Comparison of ENCODE assay signal across 26 mouse cellular contexts in the genomic region with DNA sequence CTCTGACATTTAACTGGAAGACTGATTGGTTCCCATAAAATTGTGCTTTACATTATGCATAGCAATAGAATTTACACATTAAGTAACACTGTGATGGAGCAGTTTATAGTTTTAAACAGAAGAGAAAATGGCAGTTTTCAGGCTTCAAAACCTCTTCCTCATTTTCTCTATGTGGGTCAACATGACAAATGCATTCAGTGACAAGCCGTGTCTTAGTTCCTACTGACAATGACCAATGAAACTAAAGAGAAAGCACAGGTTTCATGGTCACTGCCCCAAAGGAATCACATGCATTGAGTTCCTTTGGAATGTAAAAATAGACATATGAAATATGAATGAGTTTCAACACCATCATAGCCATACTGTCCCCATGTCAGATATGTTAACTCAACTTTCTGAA. TPM values are rescaled to one million over a fixed set of nuclear protein-coding genes. Genes with fewer than 3 reads are reported as not detected.
DNase-seq lines count a peak whose midpoint lies in the region; ATAC-seq lines count a peak whose summit lies in the region.
"Had no signal": no experiment of that assay in that cellular context is flagged by ENCODE, and none has a peak within 500 bp of the region (broad histone marks: within the 10 kb centered on the region; RNA-seq: fewer than 3 reads in every experiment).

No protein-coding gene starts in this region.

- no peak overlapping the region for H3K9ac ChIP-seq in midbrain, embryonic 13.5 days (replicated peaks)
- H3K9ac ChIP-seq: embryonic facial prominence, embryonic 13.5 days; embryonic facial prominence, embryonic 15.5 days; forebrain, embryonic 12.5 days; forebrain, embryonic 15.5 days; forebrain, postnatal 0 days had no signal

- H3K27ac ChIP-seq in macrophage: peak overlapping the region; percentile 33
- H3K27ac ChIP-seq in midbrain, embryonic 13.5 days: no peak overlapping the region
- H3K27ac ChIP-seq: embryonic facial prominence, embryonic 13.5 days; embryonic facial prominence, embryonic 15.5 days; forebrain, embryonic 10.5 days; forebrain, embryonic 12.5 days; forebrain, embryonic 15.5 days had no signal

- WGBS in macrophage (ENCODE audit: missing documents): 0% methylated on average over 1 of the region's 1 CpGs
- WGBS in midbrain, embryonic 13.5 days: 89% methylated on average over 1 of the region's 1 CpGs

- H3K79me2 ChIP-seq in macrophage (ENCODE audit: inconsistent target): no peaks in the 10 kb centered on the region

- ATAC-seq in common myeloid progenitor, adult 5-6 weeks (replicated peaks; ENCODE audit: low read depth, poor library complexity, severe bottlenecking): peak; percentile 60
- peak; percentile 86 for ATAC-seq in granulocyte monocyte progenitor cell, adult 5-6 weeks (replicated peaks; ENCODE audit: poor library complexity, severe bottlenecking)
- ATAC-seq in megakaryocyte progenitor cell, adult 5-6 weeks (replicated peaks; ENCODE audit: poor library complexity): peak; percentile 72
- ATAC-seq in midbrain, embryonic 13.5 days: no peak
- ATAC-seq: activated CD4-positive, CD25-positive, alpha-beta regulatory T cell, adult 4 months; forebrain, embryonic 15.5 days; forebrain, postnatal 0 days; Patski had no signal

- no peaks in the 10 kb centered on the region for H3K27me3 ChIP-seq in midbrain, embryonic 13.5 days
- H3K27me3 ChIP-seq: embryonic facial prominence, embryonic 13.5 days; embryonic facial prominence, embryonic 15.5 days; forebrain, embryonic 12.5 days; forebrain, embryonic 15.5 days; Patski had no signal

- H3K36me3 ChIP-seq in macrophage (ENCODE audit: inconsistent target): no peaks in the 10 kb centered on the region
- H3K36me3 ChIP-seq in midbrain, embryonic 13.5 days: no peaks in the 10 kb centered on the region
- H3K36me3 ChIP-seq: embryonic facial prominence, embryonic 13.5 days; embryonic facial prominence, embryonic 15.5 days; forebrain, embryonic 10.5 days; forebrain, embryonic 12.5 days; forebrain, embryonic 15.5 days had no signal

- no peak overlapping the region for H3K4me2 ChIP-seq in midbrain, embryonic 13.5 days (replicated peaks)
- H3K4me2 ChIP-seq: embryonic facial prominence, embryonic 13.5 days; embryonic facial prominence, embryonic 15.5 days; forebrain, embryonic 12.5 days; forebrain, embryonic 15.5 days had no signal

- H3K4me3 ChIP-seq in macrophage (ENCODE audit: inconsistent target): no peak overlapping the region
- no peak overlapping the region for H3K4me3 ChIP-seq in midbrain, embryonic 13.5 days (replicated peaks)
- H3K4me3 ChIP-seq: embryonic facial prominence, embryonic 13.5 days; embryonic facial prominence, embryonic 15.5 days; erythroblast, embryonic 14.5 days; forebrain, embryonic 10.5 days; forebrain, embryonic 12.5 days; forebrain, embryonic 15.5 days had no signal

- no peaks in the 10 kb centered on the region for H3K9me3 ChIP-seq in midbrain, embryonic 13.5 days
- H3K9me3 ChIP-seq: embryonic facial prominence, embryonic 13.5 days; embryonic facial prominence, embryonic 15.5 days; forebrain, embryonic 10.5 days; forebrain, embryonic 12.5 days; forebrain, embryonic 15.5 days had no signal

- H3K4me1 ChIP-seq in midbrain, embryonic 13.5 days (replicated peaks): no peaks in the 10 kb centered on the region
- H3K4me1 ChIP-seq: embryonic facial prominence, embryonic 13.5 days; embryonic facial prominence, embryonic 15.5 days; forebrain, embryonic 15.5 days had no signal

- no peak for DNase-seq in layer of hippocampus, postnatal 36 days
- DNase-seq in kidney, postnatal 14 days: no peak
- DNase-seq: adrenal gland, adult 8-10 months; adrenal gland, postnatal 14 days; adrenal gland, postnatal 36 days; cerebellum, adult 11-12 months; cerebellum, adult 2 months; cerebellum, adult 9-10 months; cerebellum, postnatal 10 days; cerebellum, postnatal 25 days; embryo, embryonic 11 days; forebrain, postnatal 0 days had no signal

RNA-seq across cellular contexts. Expression of gene Dnah6, which starts 58.5 kb away (rescaled TPM):
- total RNA-seq in common myeloid progenitor, adult 5-6 weeks (2017): under 0.01 TPM in 1 of 2 replicates, not detected in the other
- total RNA-seq in granulocyte monocyte progenitor cell, adult 5-6 weeks (2014; fragmentation: Nextera tagmentation): not detected in 2 replicates
- not detected in 2 replicates for total RNA-seq in granulocyte monocyte progenitor cell, adult 5-6 weeks (2017)
- total RNA-seq in macrophage (2018; cell fraction: chromatin; rRNA removed): under 1 TPM in 24 of 26 experiments, not detected in 2; 0.06 to 0.31 (median 0.13) TPM
- under 1 TPM in 13 of 26 experiments, not detected in 13; under 0.01 to 0.05 (median 0.03) TPM for total RNA-seq in macrophage (2018; cell fraction: cytosol; rRNA removed)
- under 1 TPM in 22 of 26 experiments, not detected in 4; 0.05 to 0.33 (median 0.13) TPM for total RNA-seq in macrophage (2018; cell fraction: nucleus; rRNA removed)
- polyA plus RNA-seq in macrophage (2018): not detected in 3 replicates
- total RNA-seq in megakaryocyte progenitor cell, adult 5-6 weeks (2015): 0.02 and 0.05 TPM in 2 replicates
- 0.04 TPM in 1 of 2 replicates, not detected in the other for total RNA-seq in megakaryocyte progenitor cell, adult 5-6 weeks (2017)
- total RNA-seq in layer of hippocampus, postnatal 36 days (2021): under 1 TPM; 0.42 to 0.68 TPM
- polyA plus RNA-seq in midbrain, embryonic 13.5 days (2015; fragmentation: Nextera tagmentation; extraction: Ambion mirVana): 0.08 and 0.17 TPM in 2 replicates
- total RNA-seq: MEL had no signal
- polyA plus RNA-seq: embryonic facial prominence, embryonic 13.5 days had no signal
